Mouse (Mus musculus): ENCODE measurements around the gene Oasl1.
"Not testable (repeated sequence)": the region's sequence is repeated elsewhere in the genome, so short reads cannot be mapped to it uniquely, and the experiment has no call there.

Gene Oasl1

DNA sequence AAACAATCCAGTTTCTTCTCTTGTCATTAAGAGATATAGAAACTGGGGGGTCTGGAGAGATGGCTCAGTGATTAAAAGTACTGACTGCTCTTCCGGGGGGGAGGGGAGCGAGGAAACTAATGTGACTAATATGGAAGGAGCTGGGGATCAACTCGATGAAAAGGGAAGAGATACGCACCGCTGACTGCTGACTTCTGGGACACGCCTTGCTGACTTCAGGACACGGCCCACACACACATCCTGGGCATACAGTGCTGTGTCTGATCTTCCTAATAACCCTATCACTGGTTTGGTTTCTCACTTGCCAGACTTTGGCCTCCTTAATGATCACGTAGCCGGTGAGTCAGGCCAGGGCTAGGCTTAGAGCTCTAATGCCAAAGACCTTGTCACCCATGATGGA, 3.7 kb downstream of the Oasl1 start:
- no peak for DNase-seq

DNA sequence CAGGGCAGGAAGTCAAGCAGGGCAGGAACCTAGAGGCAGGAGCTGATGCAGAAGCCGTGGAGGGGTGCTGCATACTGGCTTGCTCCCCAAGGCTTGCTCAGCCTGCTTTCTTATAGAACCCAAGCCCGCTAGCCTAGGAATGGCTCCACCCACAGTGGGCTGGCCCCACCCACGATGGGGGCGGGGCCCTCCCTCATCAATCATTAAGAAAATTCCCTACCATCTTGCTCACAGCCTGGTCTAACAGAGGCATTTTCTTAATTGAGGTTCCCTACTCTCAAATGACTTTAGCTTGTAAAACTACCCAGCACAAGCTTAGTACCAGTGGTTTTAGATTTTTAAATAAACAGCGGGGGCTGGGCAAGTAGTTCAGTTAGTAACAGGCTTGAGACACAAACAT, 8.6 kb downstream of the Oasl1 start:
- DNase-seq, result no peak

DNA sequence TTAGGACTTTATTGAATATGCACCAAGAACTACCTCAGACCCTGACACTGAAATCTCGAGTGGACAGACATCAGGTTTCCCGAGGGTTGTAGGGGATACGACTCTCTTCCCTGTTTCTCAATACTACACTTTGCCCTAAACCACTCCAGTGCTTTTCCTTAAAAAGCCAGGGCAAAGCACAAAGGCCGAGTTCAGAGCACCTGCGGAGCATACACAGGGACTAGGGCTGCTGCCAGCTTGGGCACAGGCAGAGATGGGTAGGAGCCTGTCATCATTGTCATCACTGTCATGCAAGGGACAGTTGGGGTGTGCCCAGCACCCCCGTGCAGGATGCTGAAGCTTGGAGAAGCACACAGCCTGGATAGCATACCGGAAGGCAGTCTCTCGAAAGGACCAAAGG, 10.2 kb downstream of the Oasl1 start:
- DNase-seq, result no peak

DNA sequence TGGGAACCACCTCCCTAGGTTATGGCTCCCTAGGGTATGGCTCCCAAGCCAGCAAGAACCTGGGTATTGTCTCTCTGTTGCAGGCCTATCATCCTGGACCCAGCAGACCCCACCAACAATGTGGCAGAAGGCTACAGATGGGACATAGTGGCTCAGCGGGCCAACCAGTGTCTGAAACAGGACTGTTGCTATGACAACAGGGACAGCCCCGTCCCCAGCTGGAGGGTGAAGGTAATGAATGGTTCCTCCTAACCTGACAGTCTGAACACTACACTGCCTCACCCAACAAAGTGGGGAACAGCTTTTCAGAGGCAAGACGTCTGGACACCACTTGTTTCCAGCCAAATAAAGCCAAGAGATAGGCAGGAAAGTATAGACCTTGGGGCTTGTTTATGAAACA, 12.8 kb downstream of the Oasl1 start:
- no peak for DNase-seq

DNA sequence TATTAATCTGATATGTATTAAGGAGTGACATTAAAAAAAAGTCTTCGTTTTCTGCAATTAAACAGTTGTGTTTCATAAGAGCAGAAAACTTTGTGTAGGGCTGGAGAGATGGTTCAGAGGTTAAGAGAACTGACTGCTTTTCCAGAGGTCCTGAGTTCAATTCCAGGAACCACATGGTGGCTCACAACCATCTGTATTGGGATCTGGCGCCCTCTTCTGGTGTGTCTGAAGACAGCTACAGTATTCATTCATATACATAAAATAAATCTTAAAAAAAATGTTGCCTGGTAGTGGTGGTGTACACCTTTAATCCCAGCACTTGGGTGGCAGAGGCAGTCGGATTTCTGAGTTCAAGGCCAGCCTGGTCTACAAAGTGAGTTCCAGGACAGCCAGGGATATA, 18.1 kb downstream of the Oasl1 start:
- not testable (repeated sequence) for DNase-seq

DNA sequence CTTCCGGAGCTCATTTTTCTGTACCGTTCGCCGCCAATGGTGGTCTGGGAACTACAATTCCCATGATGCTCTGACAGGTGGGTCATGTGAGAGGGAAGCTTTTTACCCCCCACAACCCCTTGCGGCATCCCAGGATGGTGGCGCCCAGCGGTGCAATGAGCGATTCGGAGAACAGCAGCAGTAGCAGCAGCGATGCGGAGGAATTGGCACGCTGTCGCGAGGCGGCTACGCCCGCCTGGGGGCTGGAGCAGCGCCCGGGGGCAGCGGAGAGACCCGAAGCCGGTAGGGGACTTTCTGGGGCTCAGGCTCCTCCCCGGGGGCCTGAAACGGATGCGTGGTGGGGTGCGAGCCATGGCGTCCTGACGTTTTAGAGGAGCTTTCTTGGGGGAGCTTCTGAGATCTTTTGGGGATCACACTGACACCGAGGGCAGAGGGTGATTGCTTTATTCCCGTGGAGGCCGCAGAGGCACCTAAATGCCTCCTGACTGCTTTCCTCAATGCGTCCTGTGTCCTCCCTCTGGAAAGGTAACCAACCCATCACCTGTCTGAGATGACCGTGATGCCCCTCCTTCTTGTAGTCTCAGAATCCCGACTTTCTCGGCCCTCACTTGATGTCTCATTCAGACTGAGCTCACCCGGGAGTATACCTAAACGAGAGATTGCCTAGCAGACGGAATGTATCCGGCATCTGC, 19.2 kb downstream of the Oasl1 start, which contains the start of gene 2210016L21Rik:
2210016L21Rik (plus strand) TSS at position 85 of the 692 bp plus-strand sequence.
- peak; percentile 90 for DNase-seq

DNA sequence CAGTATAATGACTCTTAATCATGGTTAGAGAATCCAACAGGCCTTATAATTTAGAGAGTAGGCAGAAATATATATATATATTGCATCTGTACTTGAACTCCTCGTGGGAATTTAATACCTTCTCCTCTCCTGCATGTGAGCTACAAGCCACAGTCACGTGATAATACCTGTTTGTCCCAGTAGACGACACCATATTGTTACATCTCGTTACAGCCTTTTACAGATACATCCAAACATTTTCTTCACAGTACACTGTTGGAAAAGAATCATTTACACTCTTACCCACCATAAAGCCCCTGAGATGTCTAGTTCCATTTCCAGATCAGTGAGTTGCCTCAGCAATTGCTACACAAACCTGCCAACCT, 19.7 kb downstream of the Oasl1 start:
- DNase-seq, result no peak

DNA sequence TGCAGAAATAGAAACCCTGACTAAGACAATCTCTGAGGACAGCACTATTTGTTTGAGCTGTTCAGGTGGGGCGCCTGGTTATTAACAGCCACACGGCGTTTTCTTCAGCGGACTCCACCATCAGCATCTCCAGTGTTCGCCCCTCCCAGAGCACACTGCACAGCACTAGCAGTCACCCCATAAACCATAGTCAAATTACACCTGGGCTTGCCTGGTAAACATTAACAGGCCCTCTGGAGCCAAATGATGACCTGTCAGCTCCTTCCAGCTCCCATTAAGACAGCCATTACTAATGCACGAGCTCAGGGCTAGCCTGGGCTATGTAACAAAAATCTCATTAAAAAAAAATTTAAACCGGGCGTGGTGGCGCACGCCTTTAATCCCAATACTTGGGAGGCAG, 22.0 kb downstream of the Oasl1 start:
- DNase-seq, result no peak

DNA sequence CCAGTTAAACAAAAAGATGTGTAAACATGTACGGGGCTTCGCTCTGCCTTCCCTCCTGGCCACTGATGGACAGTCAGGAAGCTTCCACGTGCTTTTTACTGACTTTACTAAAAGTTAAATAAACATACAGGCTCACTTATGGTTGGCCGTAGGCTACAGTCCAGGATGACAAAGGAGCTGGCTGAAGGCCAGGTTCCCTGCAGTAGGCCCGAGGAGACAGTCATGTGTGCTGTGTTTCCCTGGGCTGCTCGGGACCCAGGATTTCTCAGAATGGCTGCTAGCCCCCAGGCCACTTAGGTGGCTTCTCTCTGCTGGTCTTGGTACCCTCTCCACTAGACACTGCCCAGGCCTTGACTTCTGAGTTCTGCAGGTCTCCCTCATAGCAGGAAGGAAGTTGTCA, 25.9 kb downstream of the Oasl1 start:
- peak; percentile 18 for DNase-seq

DNA sequence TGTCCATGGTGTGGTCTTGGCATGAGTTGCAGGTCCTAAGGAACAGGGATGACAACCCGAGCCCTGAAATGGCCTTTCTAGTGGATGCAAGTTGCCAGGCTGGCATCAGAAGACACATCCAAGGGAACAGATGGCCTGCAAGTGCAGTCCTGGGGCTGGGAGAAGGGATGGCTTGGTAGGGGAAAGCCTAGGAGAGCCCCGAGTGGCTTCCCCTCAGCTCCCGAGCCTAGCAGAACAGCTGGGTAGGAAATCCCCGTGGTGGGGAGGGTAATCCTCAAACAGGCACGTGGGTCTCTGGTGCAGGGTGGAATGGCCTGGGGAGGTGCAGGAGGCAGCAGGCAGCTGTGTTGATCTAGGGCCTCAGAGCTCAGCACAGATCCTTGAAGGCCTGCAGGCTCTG, 26.3 kb downstream of the Oasl1 start:
- DNase-seq, result no peak

DNA sequence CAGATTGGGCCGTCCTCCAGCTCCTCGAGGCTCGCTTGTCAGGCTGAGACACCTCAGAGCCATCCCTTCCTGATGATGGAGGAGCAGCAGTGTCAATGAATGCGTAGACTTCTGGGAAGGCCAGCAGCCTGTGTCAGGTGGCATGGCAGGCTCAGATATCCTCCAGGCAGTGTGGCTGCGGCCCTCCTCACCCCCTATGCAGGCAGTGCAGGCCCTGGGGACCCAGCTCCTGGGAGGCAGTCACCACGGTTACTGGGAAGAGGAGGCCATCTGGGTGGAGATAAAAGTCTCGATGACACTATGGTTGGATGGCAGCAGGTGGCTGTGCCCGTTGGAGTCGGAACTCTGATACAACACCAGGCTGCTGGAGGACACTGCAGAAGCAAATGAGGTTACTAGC, 26.8 kb downstream of the Oasl1 start:
- DNase-seq, result no peak

DNA sequence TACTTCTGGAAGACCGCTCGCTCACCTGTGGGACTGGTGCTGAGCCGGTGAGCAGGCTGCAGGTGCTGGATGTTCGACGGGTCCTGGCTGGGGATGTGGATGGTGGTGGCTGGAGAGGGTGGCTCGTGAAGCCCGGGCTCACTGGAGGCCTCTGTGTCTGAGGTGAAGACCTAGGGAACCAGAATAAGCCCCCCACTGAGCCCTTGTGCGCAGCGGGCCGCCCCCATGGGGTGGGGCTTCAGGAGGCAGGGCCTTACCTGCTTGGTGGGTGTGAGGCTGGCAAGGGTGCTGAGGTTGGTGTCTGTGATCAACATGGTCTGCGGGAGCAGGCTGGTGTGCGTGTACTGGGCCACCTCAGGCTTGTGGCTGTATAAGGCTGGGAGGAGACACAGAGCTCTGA, 27.6 kb downstream of the Oasl1 start:
- no peak for DNase-seq

DNA sequence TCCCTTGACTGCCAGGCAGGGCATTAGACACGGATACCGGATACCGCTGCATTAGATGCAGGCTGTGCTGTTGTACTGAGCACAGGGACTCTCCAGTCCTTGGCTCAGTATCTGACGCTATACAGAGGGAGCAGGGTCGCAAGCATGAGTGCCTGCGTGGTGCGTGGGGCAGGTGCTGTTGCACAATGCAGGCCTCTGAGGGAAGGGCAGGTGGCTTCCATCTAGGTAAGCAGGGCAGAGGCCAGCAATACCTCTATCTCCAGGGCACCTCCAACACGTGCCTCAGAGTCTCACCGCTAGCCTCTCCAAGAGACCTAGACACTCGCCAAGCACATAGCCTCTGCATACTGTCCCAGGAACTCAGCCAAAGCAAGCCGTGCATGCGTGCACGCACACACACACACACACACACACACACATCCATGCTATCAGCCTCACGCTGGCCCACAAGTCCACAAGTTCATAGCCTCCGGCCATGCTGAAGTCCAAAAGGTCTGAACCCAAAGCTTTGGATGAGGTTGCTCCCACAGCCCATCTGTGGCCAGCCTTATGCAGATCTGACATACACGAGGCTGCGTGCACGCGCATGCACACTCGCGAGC, 28.3 kb downstream of the Oasl1 start:
- DNase-seq, result no peak

DNA sequence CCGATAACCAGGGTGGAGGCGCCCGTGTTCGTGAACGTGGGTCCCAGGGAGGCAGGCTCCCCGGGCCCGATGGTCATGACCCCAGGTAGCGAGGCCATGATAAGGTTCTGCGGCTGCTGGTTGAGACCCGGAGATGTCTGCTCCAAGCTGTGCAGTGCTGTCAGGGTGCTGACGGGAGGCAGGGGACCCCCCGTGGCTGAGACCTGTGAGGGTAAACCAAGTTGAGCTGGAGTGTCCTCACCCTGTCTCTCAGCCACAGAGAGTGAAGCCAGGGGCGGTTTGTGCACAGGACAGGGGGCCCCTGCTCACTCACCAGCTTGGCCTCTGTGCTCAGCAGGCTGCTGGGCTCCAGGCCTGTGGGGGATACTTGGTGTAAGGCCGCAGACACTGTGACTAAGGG, 30.3 kb downstream of the Oasl1 start:
- no peak for DNase-seq

DNA sequence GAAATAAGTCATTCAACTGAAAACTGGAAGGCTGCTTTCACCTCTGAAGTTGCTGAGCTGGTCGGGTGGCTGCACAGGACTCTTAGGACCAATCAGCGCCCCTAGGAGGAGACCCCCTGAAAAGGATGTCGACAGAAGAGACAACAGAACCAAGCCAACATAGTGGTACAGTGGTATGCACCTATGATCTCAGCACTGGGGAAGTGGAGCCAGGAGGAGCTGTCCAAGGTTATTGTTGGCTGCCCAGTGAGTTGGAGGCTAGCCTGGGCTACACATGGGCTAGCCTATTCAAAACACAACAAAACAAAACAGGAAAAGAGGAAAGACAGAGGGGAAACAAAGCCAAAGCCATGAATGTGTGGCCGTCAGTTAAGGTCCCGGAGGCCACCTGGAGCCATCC, 35.0 kb downstream of the Oasl1 start:
- DNase-seq, result no peak

DNA sequence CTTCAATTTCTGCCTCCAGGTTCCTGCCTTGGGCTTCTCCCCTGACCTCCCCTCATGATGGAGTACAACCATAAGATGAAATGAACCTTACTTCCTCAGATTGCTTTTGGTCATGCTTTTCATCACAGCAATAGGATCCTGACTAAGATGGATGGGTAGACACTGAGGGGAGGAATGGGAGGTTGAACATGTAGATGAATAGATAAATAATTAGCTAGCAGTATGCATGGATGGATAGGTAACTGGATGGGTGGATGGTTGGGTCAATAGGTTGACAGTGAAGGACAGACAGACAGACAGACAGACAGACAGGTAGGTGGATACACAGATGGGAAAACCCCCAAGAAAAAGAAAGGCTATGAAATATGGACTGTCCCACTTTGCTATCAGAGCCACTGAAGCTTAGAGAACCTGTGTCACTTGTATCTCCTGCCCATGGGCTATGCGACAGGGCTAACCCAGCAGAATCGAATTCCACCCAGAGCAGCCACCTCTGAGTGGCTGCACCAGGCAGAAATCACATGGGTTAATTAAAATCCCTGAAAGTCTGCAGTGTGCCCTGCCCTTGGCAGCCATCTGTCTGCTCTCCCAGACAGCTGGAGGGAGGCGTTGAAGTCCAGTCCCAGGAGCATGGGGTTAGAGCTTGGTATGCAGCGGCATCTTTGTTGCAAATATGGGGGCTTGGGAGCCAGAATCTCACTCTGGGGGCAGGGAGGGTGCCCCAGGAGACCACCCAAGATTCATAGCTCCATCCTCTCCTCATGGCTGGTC, 38.7 kb downstream of the Oasl1 start:
- DNase-seq, result no peak

DNA sequence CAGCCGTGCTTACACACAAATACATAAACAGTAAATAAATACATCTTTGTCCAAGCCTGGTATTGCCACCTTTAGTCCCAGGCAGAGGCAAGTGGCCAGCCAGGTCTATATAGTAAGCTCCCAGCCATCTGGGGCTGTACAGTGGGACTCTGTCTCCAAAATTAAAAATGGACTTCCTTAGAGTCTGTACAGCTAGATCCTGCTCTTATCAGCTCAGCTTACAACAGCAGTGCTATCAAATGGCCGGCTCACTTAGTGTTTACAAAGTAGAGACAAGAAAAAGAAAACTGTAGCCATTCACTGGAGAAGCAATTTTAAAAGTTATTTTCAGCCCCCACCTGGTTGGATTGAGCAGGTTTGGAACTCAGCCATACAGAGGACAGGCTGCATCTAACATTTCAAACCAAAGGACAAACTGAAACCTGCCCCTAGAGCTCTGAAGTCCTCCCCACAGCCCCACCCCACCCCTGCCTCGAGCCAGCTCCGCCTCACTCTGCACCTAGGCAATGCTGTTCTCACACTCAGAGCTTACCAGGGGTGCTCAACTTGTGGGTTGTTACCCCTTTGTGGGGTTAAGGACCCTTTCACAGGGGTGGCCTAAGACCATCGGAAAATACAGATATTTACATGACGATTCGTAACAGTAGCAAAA, 41.4 kb downstream of the Oasl1 start:
- no peak for DNase-seq

DNA sequence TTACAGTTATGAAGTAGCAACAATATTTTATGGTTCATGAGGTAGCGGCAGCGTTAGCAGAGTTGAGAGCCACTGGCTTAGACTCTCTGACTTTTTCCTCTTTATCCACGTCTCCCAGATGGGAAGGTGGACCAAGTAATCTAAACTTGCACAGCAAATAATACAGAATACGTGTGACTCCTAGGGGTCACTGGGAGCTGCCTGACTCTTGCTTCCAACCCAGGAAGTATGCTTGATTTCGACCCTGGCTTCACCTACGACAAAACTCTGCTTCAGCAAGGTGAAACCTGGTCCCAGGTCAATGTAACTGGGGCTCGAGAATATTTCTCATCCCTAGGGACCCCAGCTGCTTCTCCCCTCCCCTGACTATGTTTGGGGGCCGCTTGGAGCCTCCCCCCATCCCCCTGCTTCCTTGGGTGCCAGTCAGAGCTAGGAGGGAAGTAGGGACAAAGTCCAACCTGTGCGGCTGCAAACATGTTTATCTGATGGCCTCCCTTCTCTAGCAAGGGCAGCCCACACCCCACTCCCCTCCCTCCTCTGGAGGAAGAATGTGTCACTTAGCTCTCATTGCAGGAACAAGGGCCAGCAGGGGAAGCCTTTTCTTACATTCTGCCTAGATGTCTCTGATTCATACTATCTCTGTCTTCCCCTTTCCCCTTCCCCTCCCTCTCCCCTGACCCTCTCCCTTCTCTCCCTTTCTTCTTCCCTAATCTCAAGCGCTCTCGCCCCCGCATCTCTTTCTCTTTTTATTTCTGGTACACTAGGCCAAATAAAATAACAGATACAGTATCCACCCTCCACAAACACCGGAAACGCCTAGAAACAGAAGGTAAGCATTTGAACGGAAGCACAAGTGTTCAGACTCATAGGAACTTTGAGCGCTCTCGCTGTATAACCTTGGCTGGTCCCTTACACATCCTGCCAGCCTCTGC, 42.2 kb downstream of the Oasl1 start:
- DNase-seq, result no peak

DNA sequence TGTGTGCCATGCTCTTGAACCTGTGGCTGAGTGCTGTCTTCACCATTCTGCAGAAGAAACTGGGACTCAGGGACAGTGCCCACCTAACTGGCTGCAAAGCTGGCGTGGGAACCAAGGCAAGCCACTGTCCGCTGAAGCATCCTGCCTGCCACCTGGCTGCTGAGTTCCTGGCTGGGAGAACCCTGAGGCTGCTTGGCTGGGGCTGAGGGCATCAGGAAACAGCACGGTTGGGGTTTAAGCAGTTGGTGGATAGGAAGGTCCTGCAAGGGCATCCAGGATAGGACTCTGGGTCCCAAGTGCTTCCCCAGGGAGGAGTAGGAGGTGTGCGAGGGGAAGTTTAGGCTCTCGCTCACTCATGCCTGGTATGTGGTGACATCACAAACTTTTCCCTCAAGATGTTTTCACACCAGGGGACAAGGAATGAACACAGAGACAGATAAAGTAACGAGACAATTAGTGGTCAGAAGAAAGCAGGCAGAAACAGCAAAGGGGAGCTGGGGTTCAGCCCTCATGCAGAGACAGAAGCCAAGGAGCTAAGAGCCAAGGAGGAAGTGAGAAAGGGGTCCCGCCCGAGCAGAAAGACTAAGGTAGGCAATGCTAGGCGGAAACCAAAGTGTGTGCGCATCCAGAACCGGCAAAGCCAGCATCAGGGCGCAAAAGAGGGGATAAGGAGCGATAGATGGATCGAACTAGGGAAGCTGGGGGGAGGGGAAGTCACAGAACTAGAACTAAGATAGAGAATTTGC, 44.7 kb downstream of the Oasl1 start:
- no peak for DNase-seq

DNA sequence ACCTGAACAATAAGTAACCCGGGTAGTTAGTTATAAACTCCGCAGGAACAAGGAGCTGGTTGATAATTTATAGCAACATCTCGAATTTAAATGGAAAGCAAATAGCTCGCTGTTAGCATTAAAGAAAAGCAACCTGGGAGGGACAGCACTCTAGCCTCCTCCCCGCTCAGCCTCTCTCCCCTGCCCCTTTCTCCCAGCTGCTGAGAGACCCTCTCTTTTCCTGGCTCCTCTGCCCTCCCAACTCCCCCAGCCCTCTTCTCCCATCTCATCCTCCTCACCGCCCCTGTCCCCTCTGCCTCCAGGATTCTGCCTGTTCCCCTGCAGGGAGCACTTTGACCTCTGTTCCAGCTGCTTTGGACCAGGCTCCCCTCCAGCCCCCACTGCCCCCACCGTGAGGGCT, 45.6 kb downstream of the Oasl1 start:
- no peak for DNase-seq

DNA sequence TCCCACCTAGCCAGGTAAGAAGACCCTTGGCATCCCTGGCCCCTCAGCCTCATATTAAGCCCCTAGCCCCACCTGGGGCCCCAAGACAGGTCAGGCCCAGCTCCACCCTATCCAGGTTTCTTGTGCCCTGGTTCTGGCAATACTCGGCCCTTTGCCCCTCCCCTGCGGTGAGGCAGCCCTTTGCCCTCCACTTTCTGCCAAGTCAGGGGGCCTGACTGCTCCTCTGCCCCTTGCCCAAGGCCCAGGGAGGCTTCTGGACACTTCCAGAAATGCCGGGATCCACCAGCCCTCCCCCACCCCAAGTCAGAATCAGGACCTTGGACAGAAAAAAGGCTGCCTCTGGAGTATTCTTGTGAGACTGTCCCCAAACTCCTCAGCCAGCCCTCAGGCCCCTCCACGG, 46.0 kb downstream of the Oasl1 start:
- no peak for DNase-seq
